Mouse (Mus musculus) embryo, embryonic 11 days (tissue): ENCODE measurements around the gene Thpo.

ENCODE experiments used
- DNase-seq: peaks from one replicate; pipeline ENCODE4 v3.0.0-alpha.2; 2015

Thpo gene

GRCm38 (mm10) chr16:20723247-20723646 lies 11.1 kb downstream of the Thpo start:
- DNase-seq = no peak

DNA sequence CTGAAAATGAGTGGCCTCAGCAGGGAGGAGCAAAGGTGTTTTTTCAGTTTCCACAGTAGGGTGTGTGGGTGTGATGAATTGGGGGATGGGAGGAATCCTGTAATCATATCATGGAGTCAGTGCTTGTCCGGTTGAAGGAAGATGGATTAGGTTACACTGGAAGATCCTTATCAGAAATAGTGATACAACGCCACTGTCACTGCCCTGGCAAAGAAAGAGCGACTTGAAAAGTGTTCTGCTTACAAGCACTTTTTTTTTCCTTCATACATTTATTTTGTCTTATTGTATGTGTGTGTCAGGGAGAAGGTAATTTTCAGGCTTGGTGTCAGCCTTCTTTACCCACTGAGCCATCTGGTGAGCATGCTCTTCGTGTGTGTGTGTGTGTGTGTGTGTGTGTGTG lies 11.6 kb downstream of the Thpo start:
- DNase-seq = no peak

- DNase-seq = no peak
Observed at GRCm38 (mm10) chr16:20721808-20722207, 12.5 kb downstream of the Thpo start.

DNA sequence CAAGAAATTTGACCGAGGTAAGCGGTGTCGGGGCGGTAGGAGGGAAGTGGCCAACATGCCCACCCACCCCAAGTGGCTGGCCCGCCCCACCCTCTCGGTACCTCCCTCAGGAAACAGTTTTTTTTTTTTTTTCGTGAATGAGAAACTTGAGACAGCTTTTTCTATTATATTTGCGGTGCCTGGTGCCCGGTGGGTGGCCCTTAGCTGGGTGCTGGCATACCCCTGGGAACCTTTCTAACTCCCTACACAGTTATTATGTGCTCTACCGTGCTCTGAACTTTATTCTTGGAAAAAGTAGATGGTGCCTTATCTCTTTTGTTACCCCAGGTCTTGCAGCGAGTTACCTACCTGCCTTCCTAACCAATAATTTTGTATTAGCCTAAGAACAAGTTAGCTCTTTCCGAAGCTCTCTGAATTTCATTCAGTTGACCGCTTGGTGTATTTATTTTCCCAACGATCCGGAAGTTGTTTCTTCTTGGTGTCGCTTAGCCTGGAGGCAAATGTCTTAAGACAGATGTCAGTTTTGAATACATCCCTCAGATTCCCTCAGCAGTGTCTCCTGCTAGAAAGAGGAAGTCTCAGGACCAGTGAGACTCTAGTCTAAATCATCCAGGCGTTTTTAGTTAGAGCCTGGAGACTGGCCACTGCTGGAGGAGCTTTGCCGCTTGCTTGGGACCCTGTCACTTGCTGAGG lies 16.2 kb downstream of the Thpo start:
- peak; percentile 38 for DNase-seq

DNA sequence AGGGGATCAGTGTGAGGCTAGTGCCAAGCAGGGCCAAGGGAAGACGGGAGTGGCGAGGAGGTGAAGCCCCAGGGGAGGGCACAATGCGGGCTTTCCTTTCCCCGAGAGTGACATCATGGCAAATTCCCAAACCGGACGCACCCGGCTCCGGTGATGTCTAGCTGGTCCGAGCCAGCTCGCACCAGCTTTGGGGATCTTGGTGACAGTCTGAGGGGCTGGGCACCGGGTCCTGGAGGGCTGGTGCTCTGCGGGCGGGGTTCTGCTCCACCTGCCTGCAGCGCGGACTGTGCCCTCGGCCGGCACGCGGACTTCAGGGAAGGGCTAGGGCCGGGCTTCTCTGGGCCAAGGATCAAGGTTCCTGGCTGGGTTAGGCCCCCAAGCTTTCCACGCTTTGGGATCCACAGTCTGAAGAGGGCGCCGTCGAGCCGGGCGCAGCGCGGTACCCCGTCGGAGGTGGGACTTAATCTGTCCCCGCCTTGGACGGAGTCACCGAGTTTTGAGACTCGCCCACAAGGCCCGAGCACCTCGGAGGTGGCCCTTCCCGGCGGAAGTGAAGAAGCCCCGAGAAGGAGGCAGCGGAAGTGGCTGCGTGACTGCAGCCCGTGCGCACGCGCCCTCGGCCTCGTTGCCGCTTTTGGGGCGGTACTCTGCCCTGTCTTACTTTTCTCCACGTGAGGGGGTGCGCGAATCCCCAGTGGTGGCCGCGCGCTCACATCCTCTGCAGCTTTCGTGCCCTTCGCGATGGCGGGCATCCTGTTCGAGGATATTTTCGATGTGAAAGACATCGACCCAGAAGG lies 16.9 kb downstream of the Thpo start, which contains the start of the genes Polr2h and Clcn2:
Gene Polr2h (plus strand): TSS at position 485 of the 797 bp plus-strand sequence.
Gene Clcn2 (minus strand): TSS at position 566 of the 797 bp plus-strand sequence.
- peak; percentile 98 for DNase-seq

DNA sequence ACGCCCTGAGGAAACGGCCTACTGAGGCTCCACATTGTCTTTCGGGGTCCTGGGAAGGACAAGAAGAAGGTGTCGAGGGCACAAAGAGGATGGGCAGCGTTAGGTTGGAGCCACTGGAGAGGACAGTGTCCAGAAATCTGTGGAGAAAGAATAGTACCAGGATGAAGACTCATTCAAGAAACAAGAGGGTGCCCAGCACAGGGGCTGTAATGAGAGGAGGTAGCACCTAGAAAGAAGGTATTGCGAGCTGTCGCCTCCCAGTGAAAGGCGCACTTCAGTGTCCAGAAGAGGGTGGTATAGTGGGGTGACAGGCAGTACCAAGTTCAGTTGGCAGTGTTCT lies 17.5 kb downstream of the Thpo start:
- no peak for DNase-seq

- peak; percentile 94 for DNase-seq
Observed at GRCm38 (mm10) chr16:20715976-20716840, 18.1 kb downstream of the Thpo start.

DNA sequence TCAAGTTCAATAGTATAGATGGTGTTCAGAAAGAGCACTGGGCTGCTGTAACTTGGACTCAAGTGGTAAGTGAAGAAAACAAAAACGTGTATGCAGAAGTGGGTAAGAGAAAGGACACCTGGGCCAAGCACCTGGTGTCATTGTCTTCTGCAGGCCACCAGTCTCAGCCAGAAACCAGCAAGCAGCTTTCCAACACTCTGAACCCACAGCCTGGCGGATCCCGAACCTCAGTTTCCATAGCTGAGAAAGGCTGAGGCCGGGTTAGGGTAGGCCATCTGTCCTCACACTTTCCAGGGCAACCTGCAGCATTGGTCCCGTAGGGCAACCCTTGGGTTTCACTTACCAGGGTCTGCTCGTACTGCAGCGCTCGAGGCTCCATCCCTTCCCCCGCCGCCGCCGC lies 18.7 kb downstream of the Thpo start:
- DNase-seq = no peak

DNA sequence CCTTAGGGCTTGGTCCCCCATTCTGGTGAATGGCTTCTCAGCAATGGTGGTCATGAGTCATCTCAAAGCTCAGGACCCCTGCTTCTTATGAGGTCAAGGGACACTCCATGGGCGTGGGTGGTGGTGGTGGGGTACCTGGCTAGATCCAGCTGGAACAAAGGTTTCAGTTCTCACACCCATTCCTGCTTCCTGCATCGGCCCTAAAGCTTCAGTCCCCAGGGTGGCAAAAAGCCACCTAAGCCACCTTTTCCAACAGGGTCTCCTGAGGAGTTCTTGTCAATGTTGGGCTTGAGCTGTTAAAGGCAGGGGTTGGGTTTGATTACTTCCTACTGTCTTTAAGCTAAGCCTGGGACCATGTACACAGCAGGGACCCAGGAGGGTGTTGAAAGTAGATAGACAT lies 19.1 kb downstream of the Thpo start:
- no peak for DNase-seq

DNA sequence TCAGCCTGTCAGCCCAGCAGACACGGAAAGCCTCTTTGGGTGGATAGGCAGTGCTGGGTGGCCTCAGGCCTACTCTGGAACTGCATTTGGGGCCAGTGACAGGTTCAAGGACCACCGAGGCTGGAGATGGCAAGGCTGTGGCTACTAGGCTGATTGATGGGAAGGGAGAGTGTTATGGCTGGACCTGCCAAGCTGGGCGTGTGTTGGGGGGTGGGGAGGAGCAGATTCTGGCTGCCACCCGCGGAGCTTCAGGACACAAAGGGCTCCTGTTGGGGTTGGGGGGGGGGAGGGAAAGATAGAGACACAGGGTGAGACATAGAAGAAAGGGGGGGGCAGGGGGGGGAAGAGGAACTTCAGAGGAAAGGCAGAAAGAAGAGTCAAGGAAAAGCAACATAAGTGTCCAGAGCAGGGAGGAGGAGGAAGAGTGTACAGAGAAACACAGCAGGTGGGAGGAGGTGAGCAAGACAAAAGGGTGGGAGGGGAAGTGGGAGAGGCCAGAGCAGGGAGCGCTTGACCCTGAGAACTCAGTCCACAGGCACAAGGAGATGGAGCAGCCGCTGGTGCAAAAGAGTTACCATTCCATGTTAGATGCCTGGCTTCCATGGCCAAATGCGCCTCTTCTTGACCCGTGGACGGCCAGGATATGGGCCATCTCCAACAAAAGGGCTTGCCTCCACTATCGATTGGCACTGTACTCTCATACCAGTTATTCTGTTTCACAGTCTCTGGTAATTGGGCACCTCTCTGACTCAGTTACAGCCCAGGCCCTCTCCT lies 19.8 kb downstream of the Thpo start:
- DNase-seq = no peak

- no peak for DNase-seq
Observed at GRCm38 (mm10) chr16:20712889-20713288, 21.4 kb downstream of the Thpo start.

DNA sequence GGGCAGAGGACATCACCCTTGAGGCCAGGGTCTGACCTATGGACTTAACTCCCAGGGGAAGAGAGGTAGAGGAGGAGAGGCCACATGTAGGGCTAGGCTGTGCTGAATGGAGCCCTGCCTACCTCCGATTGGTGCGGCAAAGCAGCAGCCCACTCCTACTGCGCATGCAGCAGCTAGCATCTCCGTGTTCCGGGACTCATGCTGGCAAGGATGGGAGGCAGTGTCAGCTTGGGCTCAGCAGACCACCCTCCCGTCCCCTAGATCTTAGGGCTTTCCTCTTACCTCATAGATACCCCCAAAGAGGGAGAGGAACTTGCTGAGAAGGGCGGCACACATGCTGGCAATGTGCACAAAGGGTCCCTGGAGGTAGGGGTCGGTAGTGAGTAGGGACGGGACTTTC lies 22.1 kb downstream of the Thpo start:
- no peak for DNase-seq

DNA sequence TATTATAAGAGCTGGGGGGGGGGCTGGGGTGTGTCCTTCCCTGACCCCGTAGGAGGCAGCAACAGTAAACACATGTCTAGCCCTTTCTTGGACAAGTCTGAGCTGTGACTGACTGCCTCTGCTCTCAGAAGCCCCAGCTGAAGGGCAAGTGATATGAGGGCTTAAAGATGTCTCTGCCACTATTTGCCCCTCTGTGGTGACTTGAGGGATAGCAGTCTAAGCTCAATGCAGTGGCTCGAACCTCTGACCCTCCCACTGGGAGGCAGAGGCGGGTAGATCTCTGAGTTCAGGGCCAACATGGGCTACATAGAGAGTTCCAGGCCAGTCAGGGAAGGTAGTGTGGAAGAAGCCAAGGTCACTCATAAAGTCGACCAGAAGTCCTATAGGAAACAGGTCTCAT lies 23.5 kb downstream of the Thpo start:
- no peak for DNase-seq

DNA sequence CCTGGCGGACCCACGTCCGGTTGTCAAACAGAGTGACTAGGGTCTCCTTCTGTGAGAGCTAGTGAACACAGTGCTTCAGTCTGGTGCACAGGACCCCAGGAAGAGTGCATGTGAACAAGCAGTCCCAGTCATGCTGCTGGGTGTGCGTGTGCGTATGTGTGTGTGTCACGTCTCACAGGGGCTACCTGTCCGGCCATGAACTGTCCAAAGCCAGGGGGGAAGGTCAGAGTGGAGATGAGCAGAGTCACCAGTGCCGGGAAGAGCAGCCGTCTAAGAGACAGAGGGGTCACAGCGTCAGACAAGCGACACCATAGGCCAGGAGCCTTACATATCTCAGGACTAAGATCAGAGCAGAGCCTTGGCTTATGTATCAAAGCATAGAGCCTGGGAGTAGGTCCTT lies 23.9 kb downstream of the Thpo start:
- DNase-seq = no peak

- DNase-seq = peak; percentile 81
Observed at GRCm38 (mm10) chr16:20708939-20709734, 25.2 kb downstream of the Thpo start.

DNA sequence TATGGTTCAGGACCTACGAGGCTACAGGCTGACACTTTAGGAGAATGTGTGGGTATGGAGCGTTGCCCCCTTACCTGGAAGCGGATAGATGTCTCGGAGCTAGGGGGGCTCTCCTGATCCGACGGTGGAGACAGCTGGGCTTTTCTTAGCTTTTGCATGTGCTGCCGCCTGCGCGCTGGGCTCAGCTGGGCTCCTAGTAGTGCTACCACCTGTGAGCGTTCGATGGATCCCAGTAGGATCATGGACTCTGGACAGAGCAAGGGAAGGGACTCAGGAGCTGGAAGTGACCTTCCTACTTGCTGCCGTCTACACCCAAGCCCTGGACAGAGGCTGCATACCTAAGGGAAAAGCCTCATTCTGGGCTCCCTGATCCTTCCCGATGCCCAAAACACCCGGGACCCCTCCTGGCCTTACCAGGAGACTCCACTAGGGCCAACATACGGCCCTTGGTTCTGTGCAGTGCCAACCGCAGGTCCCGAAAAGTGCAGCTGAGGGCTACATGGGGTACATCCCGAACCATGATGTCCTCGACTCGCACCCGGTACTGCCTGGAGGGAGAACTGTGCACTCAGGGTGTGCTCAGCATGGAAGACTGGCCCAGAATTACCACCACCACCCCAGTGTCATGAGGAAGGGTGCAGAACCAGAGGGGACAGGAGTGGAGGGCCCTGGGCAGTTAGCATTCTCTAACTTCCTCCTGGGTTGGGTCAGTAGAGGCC lies 25.9 kb downstream of the Thpo start:
- DNase-seq = no peak

- no peak for DNase-seq
Observed at GRCm38 (mm10) chr16:20706407-20707055, 27.8 kb downstream of the Thpo start.

DNA sequence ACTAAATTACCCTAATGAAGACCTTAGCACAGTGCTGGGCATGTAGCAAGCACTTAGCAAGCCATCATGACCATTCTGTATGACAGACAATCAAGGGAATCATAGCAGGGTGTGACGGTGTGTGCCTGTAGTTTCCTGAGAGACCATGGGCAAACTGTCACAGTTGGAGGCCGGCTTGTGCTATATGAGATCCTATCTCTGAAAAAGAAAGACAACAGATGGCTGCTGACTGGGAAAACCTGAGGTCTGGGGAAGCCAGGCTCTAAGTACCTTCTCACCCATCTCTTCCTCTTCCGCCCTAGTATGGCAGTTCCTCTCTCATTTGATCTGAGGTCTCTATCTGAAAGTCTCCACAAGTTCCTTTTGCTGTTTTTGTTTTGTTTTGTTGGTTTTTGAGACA lies 28.5 kb downstream of the Thpo start:
- no peak for DNase-seq

DNA sequence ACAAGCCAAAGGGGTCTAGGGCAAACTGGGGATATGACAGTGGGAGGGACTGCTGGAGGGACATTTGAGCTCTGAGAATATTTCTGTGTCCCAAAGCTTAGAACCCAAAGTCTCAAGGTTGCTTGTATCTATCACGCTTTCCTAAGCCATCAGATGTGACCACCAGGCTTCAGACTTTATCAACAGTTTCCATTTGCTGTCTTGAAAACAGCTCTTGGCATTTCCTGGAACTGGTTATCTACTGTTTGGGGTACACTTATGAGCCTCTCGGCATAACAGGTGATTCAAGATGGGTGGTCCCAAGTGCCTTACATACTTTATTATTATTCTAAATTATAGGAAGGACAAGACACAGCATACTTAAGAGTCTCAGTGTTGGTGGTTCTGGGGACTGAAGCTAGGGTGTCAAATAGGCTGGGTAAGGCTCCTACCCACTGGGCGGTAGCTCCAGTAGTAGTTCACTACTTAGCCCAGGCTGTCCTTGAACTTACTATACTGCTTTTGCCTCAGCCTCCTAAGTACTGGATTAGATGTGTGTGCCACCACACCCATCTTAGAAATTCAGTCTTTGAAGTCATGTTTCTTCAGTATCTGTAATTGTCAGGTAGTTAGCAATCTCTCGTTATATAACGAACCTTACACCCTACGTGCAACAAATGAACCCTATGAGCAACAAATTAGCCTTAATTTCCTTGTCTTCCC lies 30.5 kb downstream of the Thpo start:
- no peak for DNase-seq

DNA sequence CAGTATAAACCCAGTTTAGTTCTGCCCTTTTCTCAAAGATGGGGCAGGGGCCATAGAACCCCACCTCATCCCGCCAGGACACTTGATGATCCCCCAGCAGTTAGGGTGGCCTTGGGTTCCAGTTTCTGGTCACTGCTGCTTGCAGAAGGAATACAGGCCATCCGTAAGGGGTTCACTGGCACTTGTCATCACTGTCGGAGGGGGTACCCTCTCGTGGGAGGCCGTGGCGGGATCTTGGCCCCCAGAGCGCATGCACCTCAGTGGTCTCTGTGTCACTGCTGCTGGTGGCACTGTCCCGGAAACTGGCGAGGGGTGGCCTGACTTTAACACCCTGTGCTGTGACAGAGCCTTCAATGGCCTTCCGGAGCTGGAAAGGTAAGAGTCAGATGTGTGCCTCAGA lies 31.2 kb downstream of the Thpo start:
- DNase-seq = no peak
